Mouse (Mus musculus) MEL (cell line): Measurements from ENCODE around the gene Usp32. TPM values are rescaled to one million over a fixed set of nuclear protein-coding genes. Genes with fewer than 3 reads are reported as not detected.

Source experiments
- DNase-seq: peaks from one replicate; pipeline ENCODE4 v3.0.0; 2011; ENCODE audit warnings: low read depth, low spot score
- H3K27ac ChIP-seq: 2 replicates; pipeline ENCODE4 v1.5.1; 2012; ENCODE audit warnings: low read depth, mild to moderate bottlenecking, control low read depth, low read length, moderate library complexity; ENCODE audit not compliant: control insufficient read depth
- H3K27me3 ChIP-seq, 2 experiments: fragments of 150-350 bp in 1 of 2; sonication (generic) in 1 of 2; 2 replicates each; pipeline ENCODE4 v1.6.1; 2012; ENCODE audit warnings: low read length in 2 of 2, mild to moderate bottlenecking in 2 of 2, improper control_type of control experiment in 1 of 2, moderate library complexity in 1 of 2; ENCODE audit not compliant: insufficient read depth in 2 of 2, control insufficient read depth in 1 of 2
- H3K36me3 ChIP-seq, 2 experiments: 2 replicates each; pipeline ENCODE4 v1.6.1; 2012 to 2014; ENCODE audit warnings: low read length in 2 of 2, improper control_type of control experiment in 1 of 2, inconsistent platforms in 1 of 2, mild to moderate bottlenecking in 1 of 2; ENCODE audit not compliant: insufficient read depth in 2 of 2, control insufficient read depth in 1 of 2
- H3K4me1 ChIP-seq, 2 experiments: fragments of 150-350 bp in 1 of 2; sonication (generic) in 1 of 2; 2 replicates each; pipeline ENCODE4 v1.6.1; 2012; ENCODE audit warnings: low read length in 2 of 2, improper control_type of control experiment in 1 of 2, mild to moderate bottlenecking in 1 of 2; ENCODE audit not compliant: insufficient read depth in 2 of 2, control insufficient read depth in 1 of 2
- H3K4me3 ChIP-seq, 2 experiments: fragments of 150-350 bp in 1 of 2; sonication (generic) in 1 of 2; 2 replicates each; pipeline ENCODE4 v1.5.1; 2012; ENCODE audit warnings: low read depth in 2 of 2, low read length in 2 of 2, mild to moderate bottlenecking in 2 of 2, moderate library complexity in 2 of 2, control low read depth in 1 of 2, improper control_type of control experiment in 1 of 2; ENCODE audit not compliant: control insufficient read depth in 1 of 2, insufficient read depth in 1 of 2
- H3K79me2 ChIP-seq: 2 replicates; pipeline ENCODE4 v1.6.1; 2012; ENCODE audit warnings: mild to moderate bottlenecking, low read length, moderate library complexity; ENCODE audit not compliant: control insufficient read depth, poor library complexity, insufficient read depth
- H3K9ac ChIP-seq: 2 replicates; pipeline ENCODE4 v1.6.1; 2012; ENCODE audit warnings: low read depth, mild to moderate bottlenecking, control low read depth, low read length, moderate library complexity; ENCODE audit not compliant: control insufficient read depth, poor library complexity, severe bottlenecking
- H3K9me3 ChIP-seq: fragments of 150-350 bp; sonication (generic); replicated peaks from 2 replicates; pipeline ENCODE4 v1.6.1; 2012; ENCODE audit warnings: mild to moderate bottlenecking, low read length, improper control_type of control experiment, moderate library complexity; ENCODE audit not compliant: insufficient read depth
- BHLHE40 ChIP-seq: IDR thresholded peaks from 2 replicates; pipeline ENCODE4 v1.6.1; 2012; ENCODE audit warnings: low read depth, mild to moderate bottlenecking, inconsistent platforms, low read length, improper control_type of control experiment, borderline replicate concordance
- CHD2 ChIP-seq: IDR thresholded peaks from 2 replicates; pipeline ENCODE4 v1.6.1; 2011; ENCODE audit warnings: low read length, improper control_type of control experiment
- E2F4 ChIP-seq: IDR thresholded peaks from 2 replicates; pipeline ENCODE4 v1.6.1; 2011; ENCODE audit warnings: low read depth, low read length, improper control_type of control experiment, borderline replicate concordance
- ETS1 ChIP-seq: IDR thresholded peaks from 2 replicates; pipeline ENCODE4 v1.6.1; 2012; ENCODE audit warnings: low read depth, mild to moderate bottlenecking, inconsistent platforms, low read length, improper control_type of control experiment, moderate library complexity
- HCFC1 ChIP-seq: IDR thresholded peaks from 2 replicates; pipeline ENCODE4 v1.6.1; 2012; ENCODE audit warnings: low read depth, mild to moderate bottlenecking, inconsistent platforms, low read length, improper control_type of control experiment, moderate library complexity
- KAT2A ChIP-seq: conservative IDR thresholded peaks from 2 replicates; pipeline ENCODE4 v1.6.1; 2012; ENCODE audit warnings: low read depth, low read length, improper control_type of control experiment, inconsistent platforms
- MAZ ChIP-seq: IDR thresholded peaks from 2 replicates; pipeline ENCODE4 v1.6.1; 2012; ENCODE audit warnings: low read depth, mild to moderate bottlenecking, inconsistent platforms, low read length, improper control_type of control experiment
- NELFE ChIP-seq: IDR thresholded peaks from 2 replicates; pipeline ENCODE4 v1.6.1; 2011; ENCODE audit warnings: low read depth, low read length, improper control_type of control experiment
- POLR2AphosphoS2 ChIP-seq: IDR thresholded peaks from 2 replicates; pipeline ENCODE4 v1.6.1; 2011; ENCODE audit warnings: low read length, improper control_type of control experiment
- POLR2AphosphoS5 ChIP-seq: IDR thresholded peaks from 2 replicates; pipeline ENCODE4 v1.6.1; 2012; ENCODE audit warnings: low read depth, borderline replicate concordance, mild to moderate bottlenecking, inconsistent platforms, low read length, moderate library complexity, mixed read lengths
- RAD21 ChIP-seq: IDR thresholded peaks from 2 replicates; pipeline ENCODE4 v1.6.1; 2011; ENCODE audit warnings: mild to moderate bottlenecking, low read depth, low read length, improper control_type of control experiment
- USF1 ChIP-seq: IDR thresholded peaks from 2 replicates; pipeline ENCODE4 v1.6.1; 2014; ENCODE audit warnings: low read depth, mild to moderate bottlenecking, inconsistent platforms, low read length, improper control_type of control experiment, moderate library complexity
- ZC3H11A ChIP-seq: IDR thresholded peaks from 2 replicates; pipeline ENCODE4 v1.6.1; 2012; ENCODE audit warnings: low read depth, mild to moderate bottlenecking, inconsistent platforms, low read length, improper control_type of control experiment
- ZNF384 ChIP-seq: IDR thresholded peaks from 2 replicates; pipeline ENCODE4 v1.6.1; 2012; ENCODE audit warnings: low read depth, mild to moderate bottlenecking, inconsistent platforms, low read length, improper control_type of control experiment
- polyA plus RNA-seq, 2 experiments: library from polyadenylated mRNA; stranded (reverse) in 1 of 2; unstranded in 1 of 2; fragments of >175 nt in 1 of 2; fragments of >200 nt in 1 of 2; gene quantifications; 2 replicates each; pipeline versions ENCODE4 v1.2.1 to v1.2.4; 2012; ENCODE audit warnings: low replicate concordance in 2 of 2, low read depth in 1 of 2; ENCODE audit not compliant: insufficient read length in 2 of 2, insufficient read depth in 1 of 2, missing spikeins in 1 of 2
- total RNA-seq: library from RNA; depleted of rRNA; stranded (reverse); fragments of 300-350 nt; gene quantifications from 2 replicates; pipeline ENCODE4 v1.2.3, GENCODE M21; 2012

The Usp32 gene
- total and polyA plus RNA-seq, 3 experiments: 11.3 to 11.5 TPM; not detected in 1

DNA sequence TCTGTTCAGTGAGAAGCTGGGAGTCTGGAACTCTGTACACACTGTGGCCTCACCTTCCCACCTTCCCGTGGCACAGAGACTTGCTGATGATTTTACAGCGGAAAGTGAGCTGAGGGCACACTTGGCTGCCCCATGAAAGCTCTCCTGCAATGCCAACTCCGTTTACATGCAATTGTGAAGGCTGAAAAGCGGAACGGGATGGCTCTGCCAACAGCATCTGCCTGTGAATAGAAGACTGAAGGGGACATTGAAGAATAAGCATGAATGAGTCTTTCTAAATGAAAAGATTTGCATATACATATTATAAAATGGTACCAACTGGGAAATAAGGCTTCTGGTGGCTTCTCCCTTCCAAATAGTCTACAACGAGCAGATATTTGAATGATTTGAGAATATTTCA lies 192.8 kb downstream of the Usp32 start:
- Histone ChIP-seq H3K4me3 (no peak overlapping the region), H3K36me3 (no peaks in the 10 kb centered on the region), H3K27me3 (peaks cover 3 to 13% of the 10 kb centered on the region in 2 experiments), H3K9ac (no peak overlapping the region), H3K4me1 (no peaks in the 10 kb centered on the region), H3K27ac (no peak overlapping the region), H3K79me2 (no peaks in the 10 kb centered on the region), H3K9me3 (no peaks in the 10 kb centered on the region)
- DNase-seq: no peak
- TF ChIP-seq KAT2A (no peak), BHLHE40 (no peak), POLR2AphosphoS5 (no peak), ZC3H11A (no peak), ETS1 (no peak), E2F4 (no peak), HCFC1 (no peak), CHD2 (no peak)

DNA sequence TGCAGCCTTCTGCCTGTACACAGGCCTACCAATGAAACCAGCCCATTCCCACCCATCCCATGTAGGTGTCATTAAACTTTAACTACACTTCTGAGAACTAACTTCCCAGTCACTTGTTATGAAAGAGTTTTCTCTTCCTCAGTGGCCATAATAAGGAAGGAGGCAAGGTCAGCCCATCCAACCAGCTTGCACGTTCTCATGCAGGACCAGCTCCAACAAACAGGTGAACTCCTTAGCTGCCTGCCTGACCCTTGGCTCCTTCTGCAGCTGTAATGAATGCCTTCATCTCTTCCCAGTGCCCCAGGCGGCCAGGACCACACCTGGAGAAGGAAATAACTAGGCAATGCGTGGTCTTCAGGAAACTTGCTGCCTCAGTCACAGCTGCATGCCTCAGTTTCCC lies 194.1 kb downstream of the Usp32 start:
- Histone ChIP-seq H3K27ac (no peak overlapping the region), H3K9ac (no peak overlapping the region), H3K27me3 (peaks cover 3 to 10% of the 10 kb centered on the region in 2 experiments), H3K4me1 (no peaks in the 10 kb centered on the region), H3K9me3 (no peaks in the 10 kb centered on the region), H3K79me2 (no peaks in the 10 kb centered on the region), H3K4me3 (no peak overlapping the region), H3K36me3 (no peaks in the 10 kb centered on the region)
- DNase-seq: no peak
- TF ChIP-seq NELFE (no peak), RAD21 (no peak), USF1 (no peak), MAZ (no peak)

DNA sequence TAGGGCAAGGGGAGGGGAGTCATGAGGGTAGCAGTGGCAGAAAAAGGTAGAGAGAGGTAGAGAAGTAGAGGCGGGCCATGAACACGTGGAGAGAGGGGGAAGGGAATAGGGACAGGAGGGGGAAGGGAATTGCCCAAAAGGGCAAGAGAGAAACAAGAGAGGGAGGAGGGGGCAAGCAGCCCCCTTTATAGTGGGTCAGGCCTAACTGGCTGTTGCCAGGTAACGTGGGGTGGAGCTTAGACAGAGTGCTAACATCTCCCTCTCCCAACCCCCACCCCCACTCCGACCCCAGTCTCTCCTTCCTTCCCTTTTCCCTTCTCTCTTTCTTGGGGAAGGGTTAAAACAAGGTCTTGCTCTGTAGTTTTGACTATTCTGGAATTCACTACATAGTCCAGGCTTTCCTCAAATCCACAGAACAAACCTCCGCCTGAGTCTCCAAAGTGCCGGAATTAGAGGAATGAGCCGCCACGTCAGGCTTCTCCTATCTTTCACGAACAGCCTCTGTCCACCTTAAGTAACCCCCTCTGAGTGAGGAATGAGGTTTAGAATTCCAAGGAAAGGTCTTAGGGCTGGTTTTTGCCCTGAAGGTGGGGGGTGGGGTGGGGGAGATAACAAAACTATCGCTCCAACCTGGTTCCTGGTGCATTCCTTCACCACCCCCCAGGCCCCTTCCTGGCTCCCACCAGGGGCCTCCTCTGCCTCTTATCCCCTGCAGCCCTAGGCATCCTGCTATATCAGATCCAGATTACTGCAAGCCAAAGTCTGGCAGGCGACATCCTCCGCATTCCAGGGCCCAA lies 195.1 kb downstream of the Usp32 start:
- Histone ChIP-seq H3K36me3 (no peaks in the 10 kb centered on the region), H3K9me3 (no peaks in the 10 kb centered on the region), H3K9ac (no peak overlapping the region), H3K27me3 (peaks cover 3 to 5% of the 10 kb centered on the region in 2 experiments; a peak in 3 of 4 replicates), H3K79me2 (no peaks in the 10 kb centered on the region), H3K27ac (no peak overlapping the region), H3K4me3 (no peak overlapping the region), H3K4me1 (no peaks in the 10 kb centered on the region)
- TF ChIP-seq POLR2AphosphoS2: no peak
- no peak for TF ChIP-seq ZNF384
- no peak for DNase-seq
